Mouse (Mus musculus) kidney, postnatal 14 days (tissue): ENCODE results near the gene Zfr2.
"Not testable (repeated sequence)": the region's sequence is repeated elsewhere in the genome, so short reads cannot be mapped to it uniquely, and the experiment has no call there.

ENCODE experiments used
- DNase-seq: peaks from one replicate; pipeline ENCODE4 v3.0.0; 2022; ENCODE audit warnings: mixed read lengths

Zfr2 gene

DNA sequence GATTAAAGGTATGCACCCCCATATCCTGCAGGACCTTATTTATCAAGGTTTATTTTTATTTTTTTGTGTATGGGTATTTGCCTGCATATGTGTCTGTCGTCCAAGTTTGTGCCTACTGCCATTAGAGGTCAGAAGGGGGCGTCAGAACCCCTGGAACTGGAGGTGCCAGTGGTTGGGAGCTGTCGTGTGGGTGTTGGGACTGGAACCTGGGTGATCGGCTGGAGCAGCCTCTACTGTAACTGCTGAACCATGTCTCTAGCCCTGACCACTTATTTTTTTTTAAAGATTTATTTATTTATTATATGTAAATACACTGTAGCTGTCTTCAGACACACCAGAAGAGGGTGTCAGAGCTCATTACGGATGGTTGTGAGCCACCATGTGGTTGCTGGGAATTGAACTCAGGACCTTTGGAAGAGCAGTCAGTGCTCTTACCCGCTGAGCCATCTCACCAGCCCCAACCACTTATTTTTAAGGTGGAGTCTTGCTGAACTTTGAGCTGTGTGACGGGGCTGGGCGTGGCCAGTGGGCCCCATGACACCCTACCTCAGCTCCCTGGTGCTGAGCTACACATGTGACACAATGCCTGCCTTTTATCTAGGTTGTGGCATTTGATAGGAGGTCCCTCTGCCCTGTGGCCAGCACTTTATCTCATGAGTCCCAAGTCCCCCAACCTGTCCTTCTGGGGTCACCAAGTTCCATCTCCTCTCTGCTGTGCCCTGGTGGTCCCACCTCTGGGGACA lies 29.8 kb upstream of the Zfr2 start:
- no peak for DNase-seq

DNA sequence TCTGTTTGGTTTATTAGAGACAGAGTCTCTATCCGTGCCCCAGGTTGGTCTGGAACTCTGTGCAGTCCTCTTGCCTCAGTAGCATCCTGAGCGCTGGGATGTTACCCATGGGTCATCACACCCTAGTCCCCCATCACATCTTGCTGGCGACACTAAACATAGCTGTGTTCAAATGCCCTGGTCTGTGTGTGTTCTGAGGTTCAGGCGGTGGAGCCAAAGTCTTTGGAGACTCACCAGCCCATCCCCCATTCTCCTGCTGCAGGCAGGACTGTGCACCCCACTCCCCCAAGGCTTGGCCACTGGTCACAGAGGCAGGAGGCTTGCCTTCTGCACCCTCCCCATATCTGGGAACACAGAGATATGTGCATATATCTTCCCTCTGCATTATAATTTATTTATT lies 28.8 kb upstream of the Zfr2 start:
- no peak for DNase-seq

DNA sequence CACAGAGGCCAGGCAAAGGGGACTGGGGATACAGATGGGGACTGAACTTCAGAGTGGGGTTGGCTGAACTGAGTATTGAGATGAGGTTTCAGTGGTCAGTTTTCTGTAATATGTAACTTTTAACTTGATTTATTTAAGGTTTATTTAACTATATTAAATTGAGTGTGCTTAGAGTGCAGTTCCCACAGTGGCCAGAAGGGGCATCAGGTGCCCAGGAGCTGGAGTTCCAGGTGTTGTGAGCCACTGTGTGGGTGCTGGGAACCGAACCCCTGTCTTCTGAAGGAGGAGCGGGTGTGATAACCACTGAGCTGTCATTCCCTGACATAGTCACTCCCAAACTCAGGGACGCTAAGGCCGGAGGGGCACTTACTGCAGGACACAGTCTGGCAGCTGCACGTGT lies 22.8 kb upstream of the Zfr2 start:
- DNase-seq, result no peak

DNA sequence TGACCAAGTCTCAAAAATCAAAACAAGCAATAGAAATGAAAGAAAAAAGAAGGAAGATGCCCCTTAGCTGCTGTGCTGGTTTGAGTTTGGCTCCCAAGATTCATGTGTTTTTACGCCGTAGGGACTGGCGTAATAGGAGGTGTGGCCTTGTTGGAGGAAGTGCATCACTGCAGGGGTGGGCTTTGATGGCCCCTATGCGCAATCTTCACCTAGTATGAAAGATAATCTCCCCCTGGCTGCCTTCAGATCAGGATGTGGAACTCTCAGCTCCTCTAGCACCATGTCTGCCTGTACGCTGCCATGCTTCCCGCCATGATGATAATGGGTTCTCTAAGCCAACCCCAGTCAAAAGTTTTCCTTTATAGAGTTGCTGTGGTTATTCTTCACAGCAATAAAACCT lies 16.7 kb upstream of the Zfr2 start:
- DNase-seq, result no peak

DNA sequence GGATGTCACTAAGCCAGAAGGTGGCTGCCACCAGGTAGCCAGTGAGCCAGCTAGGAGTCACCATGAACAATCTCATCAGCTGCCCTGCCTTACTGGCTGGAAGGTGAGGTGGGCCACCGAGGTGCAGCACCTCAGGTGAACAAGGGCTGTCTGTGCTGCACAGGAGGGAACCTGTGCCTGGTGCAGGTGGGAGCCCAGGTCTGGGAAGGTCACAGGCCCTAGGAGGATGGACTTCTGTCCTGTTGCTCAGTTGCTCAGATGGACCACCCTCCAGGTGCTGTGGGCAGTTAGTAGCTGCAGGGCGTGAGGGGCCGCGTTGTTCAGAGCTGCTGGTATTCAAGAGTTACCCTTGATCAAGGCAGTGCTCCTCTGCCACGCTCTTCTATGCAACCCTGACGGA lies 16.1 kb upstream of the Zfr2 start:
- no peak for DNase-seq

DNA sequence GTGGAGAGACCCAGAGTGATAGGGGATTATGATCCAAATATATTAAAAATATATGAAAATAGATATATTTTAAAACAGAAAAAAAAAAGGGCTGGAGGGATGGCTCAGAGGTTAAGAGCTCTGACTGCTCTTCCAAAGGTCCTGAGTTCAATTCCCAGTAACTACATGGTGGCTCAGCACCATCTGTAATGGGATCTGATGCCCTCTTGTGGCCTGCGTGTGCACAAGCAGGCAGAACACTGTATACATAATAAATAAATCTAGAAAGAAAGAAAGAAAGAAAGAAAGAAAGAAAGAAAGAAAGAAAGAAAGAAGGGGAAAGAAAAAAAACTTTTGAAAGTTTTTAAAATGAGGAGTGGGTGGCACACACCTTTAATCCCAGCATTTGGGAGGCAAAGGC lies 15.7 kb upstream of the Zfr2 start:
- not testable (repeated sequence) for DNase-seq

DNA sequence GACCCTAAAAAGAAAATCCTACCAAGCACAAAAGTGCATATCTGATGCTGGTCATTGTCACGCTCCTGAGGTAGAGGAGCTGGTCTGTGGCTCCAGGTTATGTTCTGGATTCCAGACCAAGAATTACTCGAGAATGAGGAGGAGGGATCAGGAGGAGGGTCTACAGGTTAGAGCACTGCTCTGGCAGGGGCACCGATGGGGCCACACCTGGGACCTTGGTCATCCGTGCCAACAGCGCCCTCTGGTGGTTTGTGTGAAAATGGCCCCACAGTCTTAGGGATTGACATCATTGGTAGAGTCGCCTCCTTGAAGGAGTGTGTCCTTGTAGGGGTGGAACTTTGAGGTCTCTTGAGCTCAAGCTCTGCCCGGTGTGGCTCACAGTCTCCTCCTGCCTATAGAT lies 15.0 kb upstream of the Zfr2 start:
- DNase-seq, result peak; percentile 72

DNA sequence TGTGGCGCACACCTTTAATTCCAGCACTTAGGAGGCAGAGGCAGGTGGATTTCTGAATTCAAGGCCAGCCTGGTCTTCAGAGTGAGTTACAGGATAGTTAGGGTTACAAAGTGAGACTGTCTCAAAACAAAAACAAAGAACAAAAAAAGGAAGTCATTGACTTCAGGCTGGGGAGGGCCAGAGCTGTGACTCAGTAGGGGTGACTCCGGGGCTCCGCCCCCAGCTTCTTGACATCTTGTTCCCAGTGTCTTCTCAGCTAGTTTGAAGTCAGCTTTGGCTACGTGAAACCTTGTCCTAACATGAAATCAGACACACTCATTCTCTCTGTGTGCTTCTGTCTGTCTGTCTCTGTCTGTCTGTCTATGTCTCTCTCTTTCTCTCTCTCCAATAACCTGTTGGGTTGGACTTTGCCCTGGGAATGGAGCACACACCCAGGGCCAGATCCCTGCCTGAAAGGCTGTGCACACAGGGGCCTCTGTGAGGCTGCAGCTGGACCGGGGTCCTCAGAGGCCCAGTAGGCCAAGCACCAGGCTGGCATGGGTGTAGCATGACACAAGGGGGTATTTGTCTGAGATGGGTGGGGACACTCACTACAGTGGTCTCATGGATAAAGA lies 11.4 kb upstream of the Zfr2 start:
- no peak for DNase-seq

DNA sequence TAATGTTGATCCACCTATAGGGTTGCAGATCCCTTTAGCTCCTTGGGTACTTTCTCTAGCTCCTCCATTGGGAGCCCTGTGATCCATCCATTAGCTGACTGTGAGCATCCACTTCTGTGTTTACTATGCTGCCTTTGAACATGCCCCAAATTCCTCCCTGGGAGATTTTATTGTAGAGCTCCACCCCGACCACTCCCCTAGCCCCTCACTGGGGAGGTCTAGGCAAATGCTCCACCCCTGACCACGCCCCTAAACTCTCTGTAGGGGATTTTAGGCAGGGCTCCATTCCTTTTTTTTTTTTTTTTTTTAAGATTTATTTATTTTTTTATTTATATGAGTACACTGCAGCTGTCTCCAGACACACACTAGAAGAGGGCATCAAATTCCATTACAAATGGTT lies 9.2 kb upstream of the Zfr2 start:
- not testable (repeated sequence) for DNase-seq

DNA sequence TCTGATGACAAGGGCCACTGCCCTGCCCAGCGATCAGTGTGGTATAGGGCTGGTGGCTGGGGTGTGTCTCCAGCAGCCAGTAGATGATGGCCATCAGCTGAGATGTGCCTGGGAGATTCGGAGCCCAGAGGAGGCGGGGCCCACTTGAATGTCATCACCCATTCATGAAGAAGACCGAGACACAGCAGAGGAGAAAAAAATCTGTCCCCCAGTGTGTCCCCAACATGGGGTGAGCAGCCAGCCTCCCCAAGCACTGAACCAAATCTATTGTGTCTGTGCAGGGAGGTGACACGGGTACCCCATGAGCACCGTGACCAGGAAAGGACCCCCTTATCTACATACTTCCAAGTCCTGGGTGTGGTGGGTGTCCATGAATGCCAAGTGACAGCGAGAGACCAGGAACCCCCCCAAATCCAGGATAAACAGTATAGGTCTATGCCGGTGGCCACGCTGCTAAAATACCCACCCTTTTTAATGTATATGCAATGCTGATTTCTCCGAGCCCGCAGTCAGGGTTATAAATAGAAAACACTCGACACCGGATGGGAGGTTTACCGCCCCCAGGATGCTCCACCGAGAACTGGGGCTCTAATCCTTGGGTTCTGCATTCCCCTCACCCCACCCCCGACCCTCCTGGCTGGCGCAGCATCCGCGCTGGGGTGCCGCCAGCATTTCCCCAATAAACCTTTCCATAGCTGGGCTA lies 3.1 kb upstream of the Zfr2 start:
- no peak for DNase-seq

DNA sequence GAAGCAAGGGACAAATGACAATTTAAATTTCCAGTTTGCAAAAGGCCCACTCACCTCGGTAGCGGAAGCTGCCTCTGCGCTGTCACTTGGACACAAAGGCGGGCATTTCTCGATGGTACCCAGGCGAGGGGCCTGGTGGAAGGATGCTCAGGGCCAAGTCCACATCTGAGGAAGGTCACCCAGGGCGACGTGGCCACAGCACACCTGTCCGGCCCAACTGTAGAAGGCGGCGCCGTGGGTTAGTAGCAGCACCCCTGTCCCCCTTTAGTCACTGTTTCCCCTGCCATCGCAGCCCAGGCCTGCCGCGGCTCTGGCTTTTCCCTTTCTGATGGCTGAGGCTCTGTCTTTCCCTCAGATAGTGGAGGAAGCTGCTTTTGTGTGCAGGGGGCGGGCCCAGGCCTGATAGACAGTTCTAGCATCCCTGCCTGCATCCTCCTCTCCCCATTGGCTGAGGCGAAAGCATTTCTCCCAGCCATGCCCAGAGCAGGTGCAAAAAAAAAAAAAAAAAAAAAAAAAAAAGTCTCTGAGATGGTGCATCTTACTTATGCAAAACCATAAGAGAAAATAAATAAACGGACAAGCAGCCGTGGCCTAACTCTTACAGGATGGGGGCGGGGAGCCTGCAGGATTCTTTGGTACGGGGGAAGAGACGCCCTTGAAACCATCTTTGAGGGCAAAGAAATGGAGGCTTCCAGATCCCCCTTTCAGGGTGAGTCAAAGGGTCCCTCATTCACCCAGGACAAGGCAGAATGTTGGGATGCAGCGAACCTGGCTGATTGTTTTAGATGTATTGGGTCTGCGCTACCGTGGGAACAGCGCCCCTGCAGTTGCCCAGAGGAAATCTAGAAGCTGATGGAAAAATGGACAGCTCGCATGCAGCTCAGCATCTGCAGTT lies 2.3 kb upstream of the Zfr2 start, which contains the start of gene Atcay:
Gene Atcay (minus strand): TSS at position 396 of the 895 bp plus-strand sequence.
- no peak for DNase-seq

DNA sequence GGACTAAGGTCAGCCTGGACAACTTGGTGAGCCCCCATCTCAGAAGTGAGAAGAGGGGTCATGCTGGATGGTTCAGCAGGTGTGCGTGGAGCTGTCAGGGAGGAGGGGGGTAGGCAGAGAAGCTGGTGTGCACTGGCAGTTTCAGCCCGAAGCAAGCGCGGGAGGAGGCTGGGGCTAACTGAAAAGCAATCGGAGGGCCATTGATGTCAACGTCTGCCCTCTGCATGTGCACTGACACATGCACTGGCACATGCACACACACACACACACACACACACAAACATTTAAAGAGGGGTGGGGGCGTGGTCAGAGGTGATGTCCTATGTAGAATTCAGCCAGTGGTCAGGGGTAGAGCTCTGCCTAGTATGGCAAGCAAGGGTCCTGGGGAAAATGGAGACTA lies 1.5 kb upstream of the Zfr2 start:
- DNase-seq, result no peak

DNA sequence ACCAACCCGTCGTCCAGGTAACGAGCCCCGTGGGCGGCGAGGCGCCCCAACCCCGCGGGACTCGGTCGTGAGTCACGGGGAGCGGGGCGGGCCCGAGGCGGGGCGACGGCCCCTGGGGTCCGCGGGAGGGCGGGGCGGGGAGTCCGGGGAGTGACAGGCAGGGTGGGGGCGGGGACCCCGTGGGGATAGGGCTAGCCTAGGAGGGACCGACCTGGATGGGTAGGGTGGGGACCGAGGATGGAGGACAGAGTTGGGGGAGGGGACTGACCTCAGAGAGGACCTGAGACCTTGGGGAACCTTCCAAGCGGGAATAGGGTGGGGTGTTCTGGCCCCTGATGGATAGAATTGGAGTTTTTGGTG lies 251 bp downstream of the Zfr2 start:
- DNase-seq, result no peak

DNA sequence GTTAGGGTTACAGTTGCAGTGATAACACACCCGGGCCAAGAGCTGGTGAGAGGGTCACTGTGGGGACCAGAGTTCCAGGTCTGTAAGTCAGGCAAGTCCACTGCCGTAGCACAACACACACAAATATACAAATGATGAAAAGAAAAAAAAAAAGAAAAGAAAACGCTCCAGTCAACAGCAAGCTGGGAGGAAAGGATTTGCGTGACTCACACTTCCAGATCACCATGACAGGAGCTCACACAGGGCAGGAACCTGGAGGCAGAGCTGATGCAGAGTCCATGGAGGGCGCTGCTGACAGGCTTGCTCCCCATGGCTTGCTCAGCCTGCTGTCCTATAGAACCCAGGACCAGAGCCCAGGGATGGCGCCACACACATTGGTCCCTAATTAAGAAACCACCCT lies 1.3 kb downstream of the Zfr2 start:
- no peak for DNase-seq

DNA sequence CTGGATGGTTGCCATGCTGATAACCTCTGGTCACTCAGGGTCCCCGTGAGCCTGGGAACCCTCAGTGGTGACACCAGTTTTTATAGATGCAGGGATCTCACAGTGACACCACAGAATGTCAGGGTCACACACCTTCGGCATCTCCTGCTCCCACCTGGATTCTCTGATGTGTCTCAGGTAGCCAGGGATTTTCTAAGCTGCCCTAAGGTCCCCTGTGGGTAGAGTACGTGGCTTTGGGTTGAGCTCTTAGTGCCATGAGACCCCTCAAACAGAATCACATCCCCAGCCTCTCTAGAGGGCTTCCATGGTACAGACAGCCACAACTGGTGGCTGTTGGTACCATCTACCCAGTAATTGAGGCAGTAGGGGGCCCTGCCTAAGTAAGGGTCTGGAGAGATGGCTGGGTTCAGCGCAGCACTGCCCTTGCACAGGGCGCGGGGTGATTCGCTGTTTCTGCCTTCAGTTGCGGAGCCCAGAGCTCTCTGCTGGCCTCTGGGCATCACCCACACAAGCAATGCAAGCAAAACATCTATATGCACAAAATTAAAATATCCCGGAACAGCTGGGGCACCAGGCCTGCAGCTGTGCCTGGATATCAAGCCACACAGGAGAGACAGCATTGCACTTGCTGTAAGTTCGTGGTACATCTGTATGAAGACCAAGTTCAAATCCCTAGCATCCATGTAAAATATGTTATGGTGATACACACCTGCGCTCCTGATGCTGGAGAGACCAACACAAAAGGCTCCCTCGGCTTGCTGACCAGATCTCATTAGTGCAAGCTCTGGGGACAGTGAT lies 3.7 kb downstream of the Zfr2 start:
- DNase-seq, result no peak

DNA sequence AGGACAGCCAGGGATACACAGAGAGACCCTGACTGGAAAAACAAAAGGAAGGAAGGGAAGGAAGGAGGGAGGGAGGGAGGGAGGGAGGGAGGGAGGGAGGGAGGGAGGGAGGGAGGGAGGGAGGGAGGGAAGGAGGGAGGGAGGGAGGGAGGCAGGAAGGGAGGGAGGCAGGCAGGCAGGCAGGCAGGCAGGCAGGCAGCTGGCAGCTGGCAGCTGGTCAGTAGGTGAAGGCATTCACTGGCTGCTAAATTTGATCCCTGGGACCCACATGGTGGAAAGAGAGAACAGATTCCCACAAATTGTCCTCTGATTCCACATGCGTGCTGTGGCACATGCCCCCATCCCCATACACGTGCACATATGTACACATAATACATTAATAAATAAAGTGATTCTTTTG lies 5.7 kb downstream of the Zfr2 start:
- no peak for DNase-seq

DNA sequence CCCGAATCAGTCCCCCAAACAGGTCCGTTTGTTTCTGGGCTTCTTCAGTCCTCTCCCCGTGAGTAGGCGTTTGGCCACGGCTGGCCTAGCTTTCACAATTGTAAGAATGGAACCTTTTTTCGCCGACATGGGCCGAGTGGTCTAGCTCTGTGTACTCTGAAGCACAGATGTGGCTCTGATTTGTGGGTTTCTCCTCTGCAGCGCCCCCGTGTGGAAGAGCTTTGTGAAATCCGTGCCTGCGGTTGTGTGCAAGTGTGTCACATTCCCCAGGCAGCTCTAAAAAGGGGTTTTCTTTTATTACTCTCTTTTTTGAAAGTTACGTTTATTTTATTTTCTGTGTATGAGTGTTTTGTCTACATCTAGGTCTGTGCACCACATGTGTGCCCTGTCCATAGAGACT lies 7.9 kb downstream of the Zfr2 start:
- no peak for DNase-seq

DNA sequence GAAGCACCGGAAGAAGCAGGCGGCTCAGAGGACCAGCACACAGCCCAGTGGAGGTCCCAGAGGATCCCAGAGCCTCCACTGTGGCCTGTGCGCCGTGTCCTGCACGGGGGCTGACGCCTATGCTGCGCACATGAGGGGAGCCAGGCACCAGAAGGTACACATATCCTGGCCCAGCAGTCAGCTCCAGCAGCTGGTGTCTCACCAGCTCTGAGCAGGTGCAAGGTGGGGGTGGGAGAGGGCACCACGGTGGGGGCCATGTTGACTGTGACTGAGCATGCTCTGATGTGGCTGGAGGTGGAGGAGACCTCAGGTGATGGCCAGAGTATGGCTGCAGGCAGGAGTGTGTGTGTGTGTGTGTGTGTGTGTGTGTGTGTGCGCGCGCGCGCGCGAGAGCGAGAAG lies 9.1 kb downstream of the Zfr2 start:
- DNase-seq, result no peak

DNA sequence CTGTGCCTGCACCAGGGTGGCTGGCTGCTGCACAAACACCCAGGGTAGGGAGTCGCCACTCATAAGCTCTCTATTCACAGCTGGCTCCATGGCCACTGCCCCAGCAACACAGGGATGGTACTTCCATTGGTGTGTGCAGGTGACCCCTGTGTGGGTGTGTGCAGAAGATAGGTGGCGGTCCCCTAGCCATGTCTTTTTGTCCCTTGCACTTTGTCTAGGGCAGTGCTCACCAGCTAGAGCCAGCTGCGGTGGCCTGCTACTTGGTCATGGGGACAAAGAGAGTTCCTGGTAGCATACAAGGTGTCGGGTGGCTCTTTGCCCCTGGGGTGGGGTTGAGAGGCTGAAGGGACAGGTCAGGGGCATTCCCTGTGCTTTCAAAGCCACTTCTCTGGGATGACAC lies 11.2 kb downstream of the Zfr2 start:
- no peak for DNase-seq

DNA sequence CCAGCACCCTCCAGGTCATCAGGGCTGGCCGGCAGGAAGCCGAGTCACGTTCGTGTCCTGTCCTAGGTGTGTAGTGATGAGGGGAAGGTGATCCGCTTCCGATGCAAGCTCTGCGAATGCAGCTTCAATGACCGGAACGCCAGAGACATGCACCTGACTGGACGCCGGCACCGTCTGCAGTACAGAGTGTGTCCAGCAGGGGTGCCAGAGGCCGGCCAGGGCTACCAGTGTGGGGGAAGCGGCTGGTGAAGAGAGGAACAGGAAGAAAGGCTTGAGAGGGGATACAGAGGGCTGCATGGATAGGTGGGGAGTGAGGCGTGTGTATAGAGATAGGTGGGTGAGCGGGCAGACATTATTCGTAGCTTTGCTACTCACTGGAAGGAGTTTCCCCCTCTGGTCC lies 11.6 kb downstream of the Zfr2 start:
- peak; percentile 83 for DNase-seq

DNA sequence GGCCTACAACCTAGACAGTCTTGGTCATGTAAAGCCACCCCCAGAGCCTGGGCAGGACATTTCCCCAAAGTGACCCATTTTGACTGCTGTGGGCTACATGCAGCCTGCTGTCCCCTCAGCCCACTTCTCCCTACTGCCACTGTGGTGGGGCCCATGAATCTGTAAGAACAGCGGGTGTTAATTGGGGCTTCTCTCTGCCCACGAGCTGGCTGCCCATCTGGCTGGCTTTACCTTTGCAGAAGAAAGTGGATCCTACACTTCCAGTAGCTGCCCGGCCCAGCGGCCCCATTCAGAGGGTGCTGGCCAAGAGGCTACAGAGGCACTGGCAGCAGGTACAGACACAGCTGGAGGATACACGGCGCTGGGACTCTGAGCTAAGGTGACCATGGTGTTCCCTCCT lies 12.2 kb downstream of the Zfr2 start:
- no peak for DNase-seq

DNA sequence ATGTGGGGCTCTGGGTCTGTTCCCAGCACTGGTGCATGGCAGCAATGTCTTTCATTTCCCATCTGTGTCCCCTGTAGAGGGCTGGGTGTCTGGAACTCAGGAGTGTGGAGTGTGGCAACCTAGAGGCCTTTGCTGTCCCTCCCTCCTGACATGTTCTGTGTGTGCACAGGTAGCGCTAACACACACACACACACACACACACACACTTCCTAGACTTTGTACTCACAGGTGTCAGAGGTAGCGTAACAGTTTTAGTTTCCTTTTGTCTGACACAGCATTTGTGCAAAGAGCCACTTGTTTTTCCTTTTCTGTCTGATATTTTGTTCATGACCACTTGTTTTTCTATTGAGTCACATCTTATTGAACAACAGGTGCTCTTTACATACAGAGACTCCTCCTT lies 14.8 kb downstream of the Zfr2 start:
- DNase-seq, result no peak

DNA sequence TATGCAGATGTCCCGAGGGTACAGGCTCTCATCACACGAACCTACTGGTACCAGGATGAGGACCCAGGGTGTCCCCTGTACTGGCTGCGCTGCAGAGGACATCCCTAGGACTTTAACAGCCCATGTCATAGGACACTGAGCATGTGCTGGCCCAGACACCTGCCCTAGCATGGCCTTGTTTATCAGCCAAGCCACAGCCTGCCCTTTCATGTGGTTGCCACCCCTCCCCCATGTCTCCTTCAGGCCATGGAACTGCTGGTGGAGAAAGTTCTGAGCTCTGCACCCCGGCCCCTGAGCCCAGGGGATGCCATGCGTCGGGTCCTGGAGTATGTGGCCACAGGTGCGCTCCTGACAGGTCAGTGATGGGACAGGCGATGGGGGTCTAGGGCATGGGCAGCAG lies 16.5 kb downstream of the Zfr2 start:
- DNase-seq, result no peak
